Mouse (Mus musculus) B cell, adult 2 months (primary cell): Measurements from ENCODE around the gene Slc30a7.

ENCODE experiments used
- DNase-seq, 2 experiments: peaks; one replicate each; pipeline ENCODE4 v3.0.0; 2022

Gene Slc30a7

DNA sequence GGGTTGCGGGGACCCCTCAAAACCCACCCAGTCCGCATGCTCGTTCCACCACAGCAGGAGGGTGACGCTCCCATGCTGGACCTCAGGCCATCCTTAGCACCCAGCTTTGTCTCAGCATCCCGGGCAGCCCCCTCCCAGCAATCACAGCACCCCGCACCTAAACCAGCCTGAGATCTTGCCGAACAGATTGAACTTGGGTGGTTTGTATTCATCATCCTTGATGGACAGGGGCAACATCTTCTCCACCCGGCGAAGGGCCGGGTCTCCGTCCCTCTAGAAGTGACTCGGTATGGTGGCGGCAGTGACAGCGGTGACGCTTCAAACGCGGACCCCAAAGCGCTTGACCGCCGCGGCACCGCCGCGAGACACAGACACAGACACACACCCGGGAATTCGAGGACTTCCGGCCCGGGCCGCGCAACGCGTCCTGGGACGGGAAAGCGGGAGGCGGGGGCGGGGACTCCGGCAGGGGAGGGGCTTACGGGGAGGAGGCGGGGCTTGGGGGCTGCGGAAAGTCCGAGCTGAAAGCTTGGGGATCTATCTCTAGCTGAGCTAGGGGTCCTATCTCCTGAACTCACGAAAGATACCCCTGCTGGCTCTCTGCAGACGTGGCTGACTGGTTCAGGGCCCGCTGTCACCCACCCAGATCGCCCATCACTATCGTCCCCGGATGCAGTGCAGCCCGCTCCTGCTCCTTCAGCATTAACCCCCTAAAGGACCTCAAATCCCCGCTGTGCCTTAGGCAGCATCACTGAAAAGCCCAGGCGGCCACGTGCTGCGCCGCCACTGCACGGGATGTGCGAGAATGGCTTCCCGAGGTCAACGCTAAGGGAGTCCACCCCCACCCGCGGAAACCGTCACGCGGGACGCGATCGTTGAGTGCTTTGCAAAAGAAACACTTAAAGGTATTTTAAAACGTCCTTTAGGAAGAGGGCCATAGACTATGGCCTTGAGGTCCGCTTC, at the start of gene Slc30a7, which contains the start of gene Extl2:
Slc30a7 (minus strand) TSS at position 429 of the 963 bp plus-strand sequence.
Extl2 (plus strand) TSS at position 485 of the 963 bp plus-strand sequence.
- peak; percentile 66 to 74 for DNase-seq

DNA sequence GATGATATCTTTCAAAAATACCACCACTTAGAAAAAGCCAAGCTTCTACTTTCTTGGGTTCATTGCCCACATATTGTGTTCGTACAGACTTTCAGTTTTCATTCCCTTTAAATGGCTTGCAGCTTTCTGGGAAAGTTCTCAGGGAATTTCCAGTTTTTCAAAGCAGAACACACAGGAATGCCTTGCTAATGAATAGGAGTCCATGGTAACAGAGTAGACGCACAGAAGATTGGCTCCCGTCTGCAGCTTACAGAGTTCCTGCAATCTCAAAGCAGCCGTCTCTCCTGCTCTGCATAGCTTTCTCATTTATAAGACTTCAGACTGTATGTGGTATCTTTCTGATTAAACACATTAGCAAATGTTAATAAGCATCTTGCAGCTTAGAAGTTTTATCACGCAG, 39.8 kb upstream of the Slc30a7 start:
- no peak for DNase-seq

DNA sequence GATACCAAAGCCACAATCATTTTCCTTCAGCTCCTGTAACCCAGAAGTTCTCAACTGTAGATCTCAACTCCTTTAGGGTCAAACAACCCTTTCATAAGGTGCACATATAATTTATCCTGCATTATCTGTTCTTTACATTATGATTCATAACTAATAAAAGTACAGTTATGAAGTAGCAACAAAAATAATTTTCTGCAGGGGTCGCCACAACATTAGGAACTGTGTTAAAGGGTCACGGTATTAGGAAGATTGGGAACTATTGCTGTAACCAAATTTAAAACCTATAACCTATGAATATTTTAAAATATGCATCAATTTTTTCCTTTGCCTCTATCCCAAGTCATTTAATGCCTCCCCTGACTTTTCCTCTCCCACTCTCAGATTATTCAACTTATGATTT, 38.8 kb upstream of the Slc30a7 start:
- DNase-seq = no peak

DNA sequence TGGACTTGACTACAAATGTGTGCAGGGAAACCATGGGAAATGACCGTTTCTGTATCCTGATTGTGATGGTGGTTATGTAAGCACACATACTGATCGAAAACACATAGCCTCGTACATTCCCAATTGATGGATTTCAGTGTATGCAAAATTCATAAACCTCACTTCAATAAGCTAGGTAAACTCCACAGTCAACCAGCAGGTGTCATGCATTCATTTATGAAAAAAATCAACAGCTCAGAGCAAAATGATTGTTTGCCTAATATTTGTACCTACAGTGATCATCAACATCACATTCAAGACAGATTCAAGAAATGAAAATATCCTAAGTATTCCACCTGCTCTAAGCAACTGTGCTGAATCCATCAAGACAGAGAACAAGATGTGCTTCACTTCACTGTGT, 33.6 kb upstream of the Slc30a7 start:
- DNase-seq = no peak

DNA sequence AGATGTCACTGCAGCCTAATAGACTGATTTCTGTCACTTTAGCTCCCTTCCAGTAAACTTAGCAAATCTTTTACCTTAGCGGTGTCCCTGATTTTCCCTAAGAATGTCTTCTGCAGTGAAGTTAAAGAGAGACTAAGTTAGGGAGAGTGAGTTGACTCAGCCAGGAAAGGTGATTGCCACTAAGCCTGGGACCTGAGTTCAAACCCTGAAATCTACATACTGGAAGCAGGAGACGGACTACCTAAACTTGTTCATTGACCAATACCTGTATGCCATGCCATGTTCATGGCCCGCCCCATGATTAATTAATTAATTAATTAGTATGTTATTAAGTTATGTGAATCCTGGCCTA, 26.6 kb upstream of the Slc30a7 start:
- peak; percentile 2 to 5 for DNase-seq

DNA sequence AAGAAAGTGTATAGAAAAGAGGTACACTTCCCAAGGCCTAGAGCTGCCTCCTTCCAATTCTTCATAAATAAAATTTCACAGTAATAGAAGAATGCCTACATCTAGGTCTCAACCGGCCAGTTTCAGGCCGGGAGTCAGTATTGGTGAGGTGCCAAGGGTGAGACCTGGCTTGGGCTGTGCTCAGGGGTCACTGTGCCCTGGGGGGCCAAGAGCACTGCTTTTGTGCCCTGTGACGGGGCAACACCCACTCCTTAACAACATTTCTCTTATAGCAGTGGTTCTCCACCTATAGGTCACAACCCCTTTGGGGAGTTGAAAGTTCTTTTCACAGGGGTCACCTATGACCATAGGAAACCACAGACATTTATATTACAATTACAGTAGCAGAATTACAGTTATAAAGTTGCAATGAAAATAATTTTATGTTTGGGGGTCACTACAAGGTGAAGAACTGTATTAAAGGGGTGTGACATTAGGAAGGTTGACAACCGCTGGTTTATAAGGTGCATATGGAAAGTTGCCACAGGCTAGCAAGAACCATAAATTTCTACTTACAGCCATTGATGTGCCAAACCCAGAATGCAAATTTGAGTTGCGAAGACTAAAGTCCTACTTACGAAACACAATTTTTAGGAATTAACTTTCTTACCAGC, 26.1 kb upstream of the Slc30a7 start:
- no peak for DNase-seq

DNA sequence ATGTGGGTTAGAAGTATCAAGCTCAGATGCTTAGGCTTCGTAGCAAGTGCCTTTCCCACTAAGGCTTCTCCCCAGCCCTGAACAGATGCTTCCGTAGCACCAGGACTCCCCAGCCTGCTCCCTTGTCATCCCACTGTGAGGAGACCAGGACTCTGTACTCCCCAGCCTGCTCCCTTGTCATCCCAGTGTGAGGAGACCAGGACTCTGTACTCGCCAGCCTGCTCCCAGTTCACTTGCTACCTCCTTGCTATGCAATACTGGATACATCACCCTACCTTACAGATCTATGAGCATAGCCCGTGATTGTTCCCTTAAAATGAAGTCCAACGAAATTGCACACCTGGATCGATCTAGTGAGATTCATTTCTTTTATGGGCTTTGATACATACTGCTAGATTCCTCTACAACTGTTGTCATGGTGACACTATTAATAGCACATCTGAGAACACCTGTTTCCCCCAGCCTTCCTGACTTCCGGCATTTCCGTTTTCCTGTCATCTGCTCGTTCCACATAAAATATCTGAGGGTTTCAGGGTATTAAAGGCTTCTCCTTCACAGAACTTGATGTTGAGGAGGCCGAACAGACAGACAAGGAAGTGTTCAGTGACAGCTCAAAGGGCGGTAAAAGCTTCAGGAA, 23.1 kb upstream of the Slc30a7 start:
- no peak for DNase-seq

DNA sequence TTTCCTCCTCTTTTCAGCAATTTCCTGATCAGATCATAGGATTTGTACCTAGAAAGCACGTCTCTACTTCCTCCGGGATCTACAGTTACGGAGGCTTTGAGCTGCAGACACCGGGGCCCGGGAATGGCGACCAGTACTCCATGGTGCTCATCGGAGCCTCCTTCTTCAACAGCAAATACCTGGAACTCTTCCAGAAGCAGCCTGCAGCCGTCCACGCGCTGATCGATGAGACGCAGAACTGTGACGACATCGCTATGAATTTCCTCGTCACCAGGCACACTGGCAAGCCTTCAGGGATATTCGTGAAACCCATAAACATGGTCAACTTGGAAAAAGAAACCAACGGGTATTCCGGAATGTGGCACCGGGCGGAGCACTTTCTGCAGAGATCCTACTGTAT, 19.8 kb upstream of the Slc30a7 start:
- no peak for DNase-seq

DNA sequence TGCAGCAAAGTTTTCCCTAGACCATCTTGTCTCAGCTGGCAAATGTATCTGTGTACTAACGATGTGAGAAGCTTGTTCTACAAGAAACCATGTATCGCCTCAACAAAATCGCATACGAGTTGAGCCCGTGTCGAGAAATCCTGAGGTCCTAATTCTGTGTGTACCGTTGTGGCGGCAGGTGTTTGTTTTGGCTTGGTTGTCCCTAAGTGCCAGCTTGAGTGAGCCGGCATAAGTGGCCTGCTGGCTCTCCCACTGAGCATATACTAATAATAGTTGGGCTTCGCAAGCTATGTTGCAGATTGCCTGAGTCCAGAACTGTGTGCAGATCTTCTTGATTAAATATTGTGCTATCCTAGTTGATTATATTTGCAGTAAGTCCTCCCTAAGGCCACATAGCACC, 18.5 kb upstream of the Slc30a7 start:
- DNase-seq = no peak

DNA sequence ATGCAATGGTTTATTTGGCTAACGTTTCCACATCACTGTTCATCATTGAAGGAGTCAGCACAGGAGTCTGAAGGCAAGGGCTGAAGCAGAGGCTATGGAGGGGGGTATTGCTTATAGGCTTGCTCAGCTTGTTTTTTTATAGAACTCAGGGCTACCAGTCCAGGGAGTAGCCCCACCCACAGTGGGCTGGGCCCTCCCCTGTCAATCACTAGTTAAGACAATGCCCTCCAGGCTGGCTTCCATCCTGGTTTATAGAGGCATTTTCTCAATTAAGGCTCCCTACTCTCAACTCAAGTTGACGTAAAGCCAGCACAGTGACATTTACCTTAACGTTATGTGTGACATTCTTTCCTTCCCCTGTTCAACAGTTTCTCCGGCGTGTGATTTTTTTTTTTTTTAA, 17.5 kb upstream of the Slc30a7 start:
- DNase-seq = no peak

DNA sequence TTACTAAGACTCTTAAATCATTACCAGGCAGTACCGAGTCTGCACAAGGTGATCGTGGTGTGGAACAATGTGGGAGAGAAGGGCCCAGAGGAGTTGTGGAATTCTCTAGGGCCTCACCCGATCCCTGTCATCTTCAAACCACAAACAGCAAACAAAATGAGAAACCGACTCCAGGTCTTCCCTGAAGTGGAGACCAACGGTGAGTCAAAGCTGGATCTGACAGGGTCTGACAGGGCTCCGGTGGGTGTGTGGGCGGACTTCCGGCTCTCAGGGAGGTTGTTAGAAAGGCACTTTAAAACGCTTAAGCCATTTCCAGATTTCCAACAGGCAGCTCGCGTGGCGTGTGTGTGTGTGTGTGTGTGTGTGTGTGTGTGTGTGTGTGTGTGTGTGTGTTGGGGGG, 17.0 kb upstream of the Slc30a7 start:
- DNase-seq = no peak

DNA sequence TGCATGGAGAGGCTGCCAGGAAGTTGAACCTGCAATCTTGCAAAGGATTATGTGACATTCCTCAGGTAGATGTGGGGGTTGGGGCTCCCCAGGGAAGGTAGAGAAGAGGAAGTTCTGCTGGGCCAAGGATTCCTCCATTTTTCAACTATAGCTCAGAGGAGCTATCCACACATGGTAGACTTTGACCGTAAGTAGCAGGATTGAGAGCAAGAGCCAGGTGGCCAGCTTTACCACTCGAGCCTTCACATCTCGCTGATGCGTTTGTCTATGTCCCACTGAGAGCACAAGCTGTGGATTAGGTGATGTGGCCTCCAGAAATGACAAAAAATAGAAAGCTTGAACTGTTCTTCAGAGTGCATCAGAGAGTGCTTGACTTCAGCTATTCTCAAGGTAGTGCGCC, 11.9 kb upstream of the Slc30a7 start:
- no peak for DNase-seq

DNA sequence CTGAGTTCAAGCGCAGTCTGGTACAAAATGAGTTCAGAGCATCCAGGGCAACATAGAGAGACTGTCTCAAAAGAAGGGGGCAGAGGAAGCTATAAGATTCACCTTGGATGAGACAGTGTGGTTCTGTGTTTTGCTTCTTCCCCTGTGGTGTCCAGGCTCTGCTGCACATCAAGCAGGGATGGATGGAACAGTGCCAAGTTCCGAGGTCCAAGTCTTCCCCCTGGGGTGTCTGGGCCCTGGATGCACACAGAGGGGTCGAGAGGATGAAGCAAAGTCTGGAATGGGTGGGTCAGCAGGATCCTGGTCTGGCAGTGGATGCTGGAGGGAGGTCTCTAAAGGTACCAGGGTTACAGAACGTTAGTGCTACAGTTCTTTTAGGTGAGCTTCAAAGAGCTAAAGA, 11.4 kb upstream of the Slc30a7 start:
- no peak for DNase-seq

DNA sequence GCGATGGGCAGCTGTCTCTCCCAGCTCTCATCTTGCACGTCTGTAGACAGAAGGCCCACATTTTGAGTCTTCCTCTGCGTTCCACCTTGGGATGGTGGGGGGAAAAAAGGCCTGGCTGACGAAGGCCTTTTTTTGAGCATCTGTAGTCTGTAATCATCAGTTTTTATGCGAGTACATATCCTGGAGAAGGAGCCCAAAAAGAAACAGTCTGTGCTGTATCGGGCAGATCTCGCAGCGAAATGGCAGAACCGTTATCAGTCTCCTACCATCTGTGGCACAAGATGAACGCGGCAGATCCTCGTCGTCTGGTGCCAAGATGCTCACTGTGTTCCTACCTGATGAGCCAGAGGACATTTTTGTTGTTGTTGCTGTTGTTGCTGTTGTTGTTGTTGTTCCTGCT, 8.9 kb upstream of the Slc30a7 start:
- DNase-seq = no peak

DNA sequence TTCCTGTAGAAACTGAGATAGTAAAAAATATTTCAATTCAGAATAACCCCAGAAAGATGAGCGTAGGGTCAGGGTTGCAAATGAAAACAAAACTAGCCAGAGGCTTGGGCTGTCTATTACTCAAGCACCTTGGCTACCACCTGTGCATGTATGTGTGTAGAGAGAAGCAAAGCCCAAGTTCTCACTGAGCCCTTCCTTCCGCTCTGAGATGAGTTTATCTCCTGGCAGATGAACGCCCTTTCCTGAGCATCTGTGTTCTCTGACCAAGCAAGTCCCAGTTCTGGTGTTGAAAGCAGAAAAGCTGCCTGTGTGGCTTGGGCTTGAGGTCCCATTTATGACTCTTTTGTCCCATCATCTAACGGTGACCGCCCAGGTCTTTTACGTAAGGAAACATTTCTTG, 7.7 kb upstream of the Slc30a7 start:
- DNase-seq = no peak

DNA sequence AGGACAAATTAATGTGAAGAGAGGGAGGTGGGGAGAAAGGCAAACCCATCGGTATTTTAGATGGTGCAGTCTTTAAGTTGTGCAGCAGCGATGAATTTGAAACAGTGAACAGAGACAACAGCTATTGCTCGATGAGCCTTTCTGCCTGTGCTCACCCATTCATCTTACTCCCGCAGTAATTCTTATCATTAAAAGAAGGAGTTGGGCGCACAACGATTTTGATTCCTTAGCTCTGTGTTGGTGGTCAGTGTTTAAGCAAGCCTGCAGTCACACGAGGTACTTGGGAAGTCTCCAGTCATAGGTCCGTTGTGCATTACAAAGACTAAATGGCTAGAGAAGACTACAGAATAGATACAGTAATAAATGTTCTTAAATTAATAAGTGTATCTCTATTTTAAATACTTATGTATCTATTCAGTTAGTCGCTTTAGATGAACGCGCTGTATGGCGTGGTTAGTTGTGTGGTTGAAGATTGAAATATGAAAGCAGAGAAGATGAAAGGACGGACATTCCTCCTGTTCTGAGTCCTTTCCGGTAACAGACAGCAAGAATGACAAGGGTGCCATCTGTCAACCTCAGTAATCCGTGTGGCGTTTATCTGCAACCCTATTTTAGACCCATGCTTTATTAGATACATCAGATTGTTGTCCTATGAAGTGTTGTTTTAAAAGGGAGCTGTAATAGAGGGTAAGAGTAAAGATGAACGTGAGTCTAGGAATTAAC, 2.6 kb upstream of the Slc30a7 start:
- DNase-seq = no peak

DNA sequence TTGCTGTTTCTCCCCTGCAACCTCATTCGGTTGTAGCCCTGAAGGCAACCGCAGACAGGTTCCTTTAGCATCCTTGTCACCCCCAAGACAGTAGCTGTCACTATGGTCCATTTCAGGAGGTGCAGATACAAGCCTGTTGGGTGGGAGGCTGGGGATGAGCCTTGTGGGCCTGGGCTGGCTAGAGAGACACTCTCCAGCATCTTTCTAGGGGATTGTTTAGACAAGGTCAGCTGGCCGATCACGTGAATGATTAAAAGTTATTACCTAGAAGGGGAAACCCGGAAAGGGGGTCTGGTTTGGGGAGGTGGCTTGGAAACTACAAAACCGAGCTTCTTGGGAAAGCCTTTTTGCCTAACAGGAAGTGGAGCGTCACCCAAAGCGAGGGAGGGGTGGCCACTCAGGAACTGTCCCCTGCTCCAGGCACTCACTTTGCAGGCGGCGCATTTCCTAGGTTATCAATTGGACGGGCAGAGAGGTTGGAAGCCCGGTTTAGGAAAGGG, 785 bp upstream of the Slc30a7 start:
- DNase-seq = peak; percentile 55 to 56

DNA sequence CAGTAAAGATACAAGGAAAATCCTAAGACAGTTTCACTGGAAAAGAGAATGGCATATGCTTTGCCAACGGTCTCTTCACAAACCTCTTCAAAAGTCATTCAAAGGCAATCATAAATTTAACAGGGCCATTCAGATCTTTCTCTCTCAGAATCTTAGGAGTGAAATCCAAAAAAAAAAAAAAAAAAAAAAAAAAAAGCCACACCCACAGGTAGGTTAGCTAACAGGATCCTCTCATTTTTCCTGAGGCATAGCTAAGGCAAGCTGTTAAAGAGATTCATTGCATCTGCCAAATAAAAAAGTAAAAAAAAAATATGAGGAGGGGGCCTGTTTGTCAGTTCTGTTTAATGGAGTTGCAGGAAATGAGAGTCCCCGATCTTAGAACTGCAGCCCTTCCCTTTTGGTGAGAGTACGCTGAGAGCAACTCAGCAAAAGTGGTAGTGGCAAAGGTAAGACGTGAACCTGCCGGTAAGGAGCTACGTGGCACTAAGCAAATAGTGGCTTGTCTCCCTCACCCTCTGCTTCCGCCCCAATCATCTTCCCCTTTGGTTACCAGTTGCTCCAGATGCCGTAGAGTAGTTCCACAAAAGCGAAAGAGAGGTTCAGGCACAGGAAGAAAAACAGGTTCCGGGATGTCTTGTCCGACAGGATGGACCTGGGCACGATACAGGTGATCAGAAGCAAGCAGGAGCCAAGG, 775 bp downstream of the Slc30a7 start:
- DNase-seq = peak in 1 of 2 experiments; percentile 64

DNA sequence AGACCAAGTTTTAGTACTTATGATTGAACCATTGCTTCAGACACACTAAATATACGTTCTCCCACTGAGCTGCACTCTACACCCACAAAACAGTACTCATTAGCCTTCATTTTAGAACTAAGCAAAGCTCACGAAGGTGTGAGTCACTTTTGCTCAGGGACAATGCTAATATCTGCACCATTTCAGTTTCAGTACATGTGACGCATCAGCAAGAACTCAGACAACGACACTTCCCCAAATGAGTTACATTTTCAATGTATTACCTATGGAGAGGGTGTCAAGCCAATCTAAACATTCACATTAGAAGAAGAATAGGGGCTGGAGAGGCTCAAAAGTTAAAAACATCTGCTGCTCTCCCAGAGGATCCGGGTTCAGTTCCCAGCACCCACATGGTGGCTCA, 10.3 kb downstream of the Slc30a7 start:
- DNase-seq = peak; percentile 18 to 23

DNA sequence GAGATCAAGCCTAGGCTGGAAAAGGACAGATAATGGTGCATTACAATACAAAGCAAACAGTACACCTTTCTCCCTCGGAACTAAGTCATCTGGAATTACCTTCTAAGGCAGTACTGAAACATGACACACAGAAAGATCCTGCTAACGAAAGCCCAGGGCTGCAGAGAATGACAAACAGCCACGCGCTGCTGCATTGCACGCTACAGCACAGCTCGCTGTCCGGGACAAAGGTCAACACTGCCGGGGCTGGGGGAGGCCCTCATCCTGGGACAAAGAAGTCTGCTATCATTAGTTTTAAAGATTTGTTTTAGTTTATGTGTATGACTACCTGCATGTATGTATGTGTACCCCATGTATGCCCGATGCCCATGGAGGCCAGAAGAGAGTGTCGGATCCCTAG, 14.2 kb downstream of the Slc30a7 start:
- DNase-seq = no peak

DNA sequence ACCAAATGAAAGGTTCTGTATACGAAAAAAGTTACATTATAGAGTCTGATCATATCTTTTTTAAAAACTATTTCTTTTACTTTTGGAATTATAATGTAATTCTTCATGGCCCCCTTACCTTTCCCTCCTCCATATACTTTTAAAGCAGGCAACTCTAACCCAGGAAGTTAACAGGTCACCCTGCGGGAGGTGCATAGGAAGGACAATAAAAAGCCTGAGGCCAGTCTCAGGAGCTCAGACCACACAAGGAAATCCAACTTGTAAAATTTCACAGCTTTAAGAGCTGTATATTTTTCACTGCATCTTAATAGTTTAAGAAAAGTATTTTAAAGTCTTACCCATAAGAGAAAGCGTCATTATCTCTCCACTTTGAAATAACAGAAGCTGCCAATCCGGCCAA, 14.6 kb downstream of the Slc30a7 start:
- DNase-seq = no peak

DNA sequence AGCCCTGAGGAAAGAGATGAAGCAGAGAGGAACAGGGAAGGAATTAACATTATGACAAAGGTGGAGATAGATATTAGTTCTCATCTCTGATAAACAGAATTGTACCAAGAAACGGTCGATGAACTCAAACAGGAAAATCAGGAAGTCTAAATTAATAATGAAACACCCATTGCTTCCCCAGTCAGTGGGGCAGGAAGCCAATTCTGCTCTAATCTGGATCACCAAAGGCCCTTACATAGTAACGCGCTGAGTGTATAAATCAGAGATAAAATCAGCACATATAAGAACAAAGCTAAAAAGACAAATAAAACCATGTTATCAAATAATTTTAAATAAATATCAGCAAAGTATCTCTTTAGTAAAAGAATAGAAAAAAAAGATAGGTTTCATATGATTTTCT, 15.1 kb downstream of the Slc30a7 start:
- DNase-seq = no peak
